Comparison of ENCODE assay signal across 9 mouse cellular contexts in genomic region chr10:71058616-71059247, GRCm38 (mm10).
DNase-seq lines count a peak whose midpoint lies in the region; ATAC-seq lines count a peak whose summit lies in the region.
"Had no signal": no experiment of that assay in that cellular context is flagged by ENCODE, and none has a peak within 500 bp of the region (broad histone marks: within the 10 kb centered on the region; RNA-seq: fewer than 3 reads in every experiment).

No protein-coding gene starts in this region.

- no peak overlapping the region for H3K27ac ChIP-seq in intestine, embryonic 15.5 days
- H3K27ac ChIP-seq: limb, embryonic 12.5 days had no signal

- no peak overlapping the region for H3K9ac ChIP-seq in intestine, embryonic 15.5 days
- H3K9ac ChIP-seq: limb, embryonic 12.5 days had no signal

- no peaks in the 10 kb centered on the region for H3K36me3 ChIP-seq in intestine, embryonic 15.5 days
- H3K36me3 ChIP-seq: limb, embryonic 12.5 days had no signal

- peak; percentile 14 for DNase-seq in urinary bladder, postnatal 25 days (ENCODE audit: low spot score)
- DNase-seq in urinary bladder, postnatal 10 days (ENCODE audit: low spot score), result no peak
- peak; percentile 60 for DNase-seq in gastrocnemius, postnatal 25 days
- DNase-seq in lung, postnatal 14 days, result peak; percentile 67
- no peak for DNase-seq in thymus, postnatal 36 days
- DNase-seq in thymus, adult 18-20 months, result no peak
- DNase-seq in layer of hippocampus, adult 8-10 months (ENCODE audit: low spot score in 2 of 2), result no peak

- H3K4me3 ChIP-seq in intestine, embryonic 15.5 days (replicated peaks), result no peak overlapping the region
- H3K4me3 ChIP-seq: limb, embryonic 12.5 days had no signal

- ATAC-seq in intestine, embryonic 15.5 days, result peak; percentile 53; the same call in 1 of the 2 replicates

- 23% methylated on average over 14 of the region's 14 CpGs for whole genome bisulfite sequencing in intestine, embryonic 15.5 days

- H3K4me2 ChIP-seq in intestine, embryonic 15.5 days (replicated peaks), result 0 out of 2 replicates have a peak overlapping the region, but pooled peaks have one; percentile 3
- H3K4me2 ChIP-seq: limb, embryonic 12.5 days had no signal

- H3K27me3 ChIP-seq in intestine, embryonic 15.5 days (replicated peaks), result no peaks in the 10 kb centered on the region
- H3K27me3 ChIP-seq: limb, embryonic 12.5 days had no signal

- H3K4me1 ChIP-seq in intestine, embryonic 15.5 days (replicated peaks), result peaks cover 10% of the 10 kb centered on the region; the same call in 1 of the 2 replicates

- H3K9me3 ChIP-seq in intestine, embryonic 15.5 days, result no peaks in the 10 kb centered on the region
- H3K9me3 ChIP-seq: limb, embryonic 12.5 days had no signal

Comparison
In these comparisons a context has a peak if more than half of its experiments do, and no peak if none do; other contexts are left out.
1. DNase-seq: peak in urinary bladder, postnatal 25 days (single experiment), gastrocnemius, postnatal 25 days (single experiment) and lung, postnatal 14 days (single experiment); none in urinary bladder, postnatal 10 days (single experiment), thymus, postnatal 36 days (0 of 2), thymus, adult 18-20 months (0 of 2) and layer of hippocampus, adult 8-10 months (0 of 2).